ENCODE assay signal across 8 mouse cellular contexts in the genomic region with DNA sequence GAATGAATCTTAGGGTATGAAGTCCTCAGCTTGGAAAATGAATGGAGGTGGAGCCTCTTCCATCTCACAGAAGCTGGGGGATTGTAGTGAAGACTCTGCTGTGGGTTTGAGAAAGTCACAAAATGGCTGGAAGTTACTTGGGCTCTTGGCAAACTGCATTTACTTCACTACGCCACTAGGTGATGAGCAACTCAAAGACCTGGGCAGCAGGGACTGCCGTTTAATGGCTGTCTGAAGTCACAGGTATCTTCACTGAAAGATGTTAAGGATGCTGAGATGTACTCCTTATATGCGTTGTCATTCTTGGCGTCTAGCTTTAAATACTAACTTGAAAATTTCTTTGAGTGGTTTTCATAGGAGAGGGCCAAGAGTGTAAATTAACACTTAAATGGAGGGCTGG. TPM values are rescaled to one million over a fixed set of nuclear protein-coding genes. Genes with fewer than 3 reads are reported as not detected.
DNase-seq lines count a peak whose midpoint lies in the region; ATAC-seq and TF ChIP-seq lines count a peak whose summit lies in the region.

No protein-coding gene starts in this region.

- H3K9ac ChIP-seq in heart, postnatal 0 days (replicated peaks; ENCODE audit: low read depth, low read length) = no peak overlapping the region

- H3K27me3 ChIP-seq in heart, postnatal 0 days (ENCODE audit: control insufficient read depth, insufficient read depth, low read length) = no peaks in the 10 kb centered on the region
- no peaks in the 10 kb centered on the region for H3K27me3 ChIP-seq in heart, embryonic 10.5 days (ENCODE audit: insufficient read depth, poor library complexity, severe bottlenecking)

- ATAC-seq in heart, postnatal 0 days (ENCODE audit: insufficient read depth, low read depth) = no peak

- DNase-seq in heart, postnatal 0 days (ENCODE audit: low spot score) = peak; percentile 85
- DNase-seq in heart, embryonic 10.5 days (ENCODE audit: low spot score) = no peak
- DNase-seq in urinary bladder, postnatal 14 days (ENCODE audit: low spot score) = peak; percentile 14
- DNase-seq in urinary bladder, adult 18-20 months (ENCODE audit: low spot score in 2 of 2) = no peak
- DNase-seq in embryo, embryonic 11 days = peak; percentile 54
- DNase-seq in lung, postnatal 36 days = peak; percentile 51
- DNase-seq in layer of hippocampus, adult 9-11 months = no peak
- no peak for DNase-seq in adrenal gland, adult 8-10 months

- H3K4me1 ChIP-seq in heart, postnatal 0 days (ENCODE audit: control insufficient read depth, insufficient read depth) = no peaks in the 10 kb centered on the region
- H3K4me1 ChIP-seq in heart, embryonic 10.5 days = peaks cover 4% of the 10 kb centered on the region; the same call in 1 of the 2 replicates

- H3K36me3 ChIP-seq in heart, postnatal 0 days (replicated peaks; ENCODE audit: control insufficient read depth, insufficient read depth, low read length) = peaks cover 28% of the 10 kb centered on the region; the same call in 1 of the 2 replicates
- peaks cover 61% of the 10 kb centered on the region for H3K36me3 ChIP-seq in heart, embryonic 10.5 days

- H3K4me3 ChIP-seq in heart, postnatal 0 days (ENCODE audit: low read depth, low read length) = no peak overlapping the region
- H3K4me3 ChIP-seq in heart, embryonic 10.5 days = no peak overlapping the region

- 43% methylated on average over 4 of the region's 4 CpGs for WGBS in heart, postnatal 0 days
- 55% methylated on average over 4 of the region's 4 CpGs for WGBS in heart, embryonic 10.5 days

- H3K9me3 ChIP-seq in heart, postnatal 0 days (replicated peaks; ENCODE audit: control insufficient read depth, low read length) = 0 out of 2 replicates have a peak, but pooled peaks cover 4% of the 10 kb centered on the region
- H3K9me3 ChIP-seq in heart, embryonic 10.5 days = no peaks in the 10 kb centered on the region

- peak; percentile 94 for TF ChIP-seq CTCF in heart, postnatal 0 days (IDR thresholded peaks at IDR 0.05; ENCODE audit: low read depth)

- H3K4me2 ChIP-seq in heart, postnatal 0 days (ENCODE audit: low read depth, low read length) = no peak overlapping the region

- no peak overlapping the region for H3K27ac ChIP-seq in heart, postnatal 0 days (ENCODE audit: low read depth)
- no peak overlapping the region for H3K27ac ChIP-seq in heart, embryonic 10.5 days

- no peak for TF ChIP-seq EP300 in heart, postnatal 0 days (IDR thresholded peaks at IDR 0.05; ENCODE audit: low read depth)

RNA-seq across cellular contexts. Expression of gene Pcbp1, which starts 19.1 kb away (rescaled TPM):
- total RNA-seq in heart, postnatal 0 days (2014; rRNA removed; ENCODE audit: low replicate concordance) = 46.2 and 55.2 TPM in 2 replicates
- 276 and 285 TPM in 2 replicates for polyA plus RNA-seq in heart, postnatal 0 days (2015; fragmentation: Nextera tagmentation; extraction: Ambion mirVana)
- polyA plus RNA-seq in heart, embryonic 10.5 days (2016; fragmentation: Nextera tagmentation; extraction: Ambion mirVana) = 411 and 428 TPM in 2 replicates
- 100 to 1,000 TPM; 286 to 319 (median 308) TPM for total RNA-seq in adrenal gland, adult 8-10 months (2022)

Comparison
In these comparisons a context has a peak if more than half of its experiments do, and no peak if none do; other contexts are left out.
1. DNase-seq: peak in heart, postnatal 0 days (single experiment), urinary bladder, postnatal 14 days (single experiment), embryo, embryonic 11 days (single experiment) and lung, postnatal 36 days (single experiment); none in heart, embryonic 10.5 days (single experiment), urinary bladder, adult 18-20 months (0 of 2), layer of hippocampus, adult 9-11 months (single experiment) and adrenal gland, adult 8-10 months (single experiment).